Mouse (Mus musculus): Measurements from ENCODE around the gene Olfr538. TPM values are rescaled to one million over a fixed set of nuclear protein-coding genes. Genes with fewer than 3 reads are reported as not detected.
"Not testable (repeated sequence)": the region's sequence is repeated elsewhere in the genome, so short reads cannot be mapped to it uniquely, and the experiment has no call there.

Gene Olfr538
- not detected for total RNA-seq (2021)

DNA sequence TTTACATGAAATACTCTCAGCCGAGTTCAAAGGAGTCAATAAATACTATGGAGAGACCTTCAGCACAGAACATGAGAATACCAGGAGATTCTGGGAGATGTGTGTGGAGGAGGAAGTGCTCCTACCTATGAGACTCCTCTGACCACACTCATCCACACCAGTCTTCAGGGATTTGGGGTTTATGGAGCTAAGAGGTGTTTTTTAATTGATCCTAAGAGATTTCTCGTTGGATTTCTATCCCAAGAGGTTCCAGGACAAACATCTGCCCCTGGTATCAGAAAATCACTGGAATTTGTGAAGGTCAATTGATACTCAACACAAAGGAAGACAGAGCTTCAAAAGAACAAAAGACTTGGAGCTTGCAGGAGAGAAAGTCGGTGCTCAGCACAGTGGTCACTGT is at the start of gene Olfr538:
TSS of gene Olfr538 (plus strand) at position 301 of the 400 bp plus-strand sequence.
- intact Hi-C loops (cut with DNase I) = no loop called here

GRCm38 (mm10) chr7:140539746-140540145 is 27.9 kb upstream of the Olfr538 start:
- intact Hi-C loops (cut with DNase I) = loop anchor here (5.0 kb wide), 1 partner anchor 33 kb away; no protein-coding TSS in a partner anchor
- no peak for DNase-seq (ENCODE audit: low spot score in 2 of 2)

More for the DNA sequence above, at the start of gene Olfr538:
- DNase-seq (ENCODE audit: low spot score in 2 of 2) = no peak

GRCm38 (mm10) chr7:140600969-140601368 is 33.3 kb downstream of the Olfr538 start, which contains the start of gene Olfr46:
Gene Olfr46, plus strand, starts transcription at chr7:140601269.
- DNase-seq (ENCODE audit: low spot score in 2 of 2); intact Hi-C loops (cut with DNase I): not testable (repeated sequence)

Other genes starting within 250 kb of the Olfr538 start
- gene Olfr525, start 247.0 kb upstream of the Olfr538 start, total RNA-seq (2021) = not detected
- not detected for gene Olfr527, start 233.9 kb upstream of the Olfr538 start, total RNA-seq (2021)
- not detected for gene Olfr60, start 206.2 kb upstream of the Olfr538 start, total RNA-seq (2021)
- gene Olfr530, start 191.6 kb upstream of the Olfr538 start, total RNA-seq (2021) = not detected
- not detected for gene Olfr531, start 165.0 kb upstream of the Olfr538 start, total RNA-seq (2021)
- not detected for gene Olfr532, start 146.2 kb upstream of the Olfr538 start, total RNA-seq (2021)
- gene Olfr533, start 104.5 kb upstream of the Olfr538 start, total RNA-seq (2021) = not detected
- gene Olfr535, start 83.7 kb upstream of the Olfr538 start, total RNA-seq (2021) = not detected
- not detected for gene Olfr536, start 60.5 kb upstream of the Olfr538 start, total RNA-seq (2021)
- under 1 TPM in 1 of 2 experiments, not detected in 1; 0.09 TPM for gene Olfr46, start 33.4 kb downstream of the Olfr538 start, total RNA-seq (2021)
- gene Olfr61, start 61.1 kb downstream of the Olfr538 start, total RNA-seq (2021) = not detected
- gene Olfr53, start 78.6 kb downstream of the Olfr538 start, total RNA-seq (2021) = not detected
- under 1 TPM; 0.05 to 0.07 TPM for gene Olfr539, start 92.0 kb downstream of the Olfr538 start, total RNA-seq (2021)
- gene Olfr45, start 114.1 kb downstream of the Olfr538 start, total RNA-seq (2021) = not detected
- not detected for gene Olfr541, start 129.4 kb downstream of the Olfr538 start, total RNA-seq (2021)
- not detected for gene Cyp2e1, start 195.9 kb downstream of the Olfr538 start, total RNA-seq (2021)
- not detected for gene Syce1, start 220.0 kb downstream of the Olfr538 start, total RNA-seq (2021)

Data from left cerebral cortex, postnatal 25 days (tissue).